Mouse (Mus musculus) frontal cortex, postnatal 10 days (tissue): Measurements from ENCODE around the gene Ninl.

Source experiments
- DNase-seq, 2 experiments: peaks; one replicate each; pipeline ENCODE4 v3.0.0; 2022; ENCODE audit warnings: low spot score in 2 of 2, mixed read lengths in 1 of 2

The Ninl gene

DNA sequence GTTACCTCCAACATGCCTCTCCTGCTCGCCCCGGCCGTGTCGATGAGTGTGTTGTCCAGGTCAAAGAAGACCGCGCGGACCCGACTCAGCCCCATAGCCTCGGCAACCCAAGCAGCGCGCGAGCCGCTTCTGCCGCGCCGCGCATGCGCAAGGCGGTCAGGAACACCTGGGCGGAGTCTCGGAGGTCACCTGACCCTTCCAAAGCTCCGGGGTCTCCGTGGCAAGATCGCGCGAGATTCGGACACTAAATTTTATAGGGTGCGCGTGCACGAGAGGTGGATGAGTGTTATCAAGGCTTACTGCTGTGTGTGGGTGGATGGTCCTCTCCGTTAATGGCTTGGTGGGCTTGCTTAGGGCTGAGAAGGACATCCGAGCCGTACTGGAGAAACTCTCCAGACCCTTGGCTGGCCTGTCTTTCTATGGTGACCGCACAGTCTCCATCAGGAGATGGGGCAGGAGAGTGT, at the start of gene Ninl, which contains the start of gene Nanp:
TSS of gene Ninl (minus strand) at position 151 of the 464 bp plus-strand sequence.
TSS of gene Nanp (minus strand) at position 167 of the 464 bp plus-strand sequence.
- peak; percentile 91 to 92 for DNase-seq

GRCm38 (mm10) chr2:151056637-151057036, 17.5 kb upstream of the Ninl start:
- no peak for DNase-seq

DNA sequence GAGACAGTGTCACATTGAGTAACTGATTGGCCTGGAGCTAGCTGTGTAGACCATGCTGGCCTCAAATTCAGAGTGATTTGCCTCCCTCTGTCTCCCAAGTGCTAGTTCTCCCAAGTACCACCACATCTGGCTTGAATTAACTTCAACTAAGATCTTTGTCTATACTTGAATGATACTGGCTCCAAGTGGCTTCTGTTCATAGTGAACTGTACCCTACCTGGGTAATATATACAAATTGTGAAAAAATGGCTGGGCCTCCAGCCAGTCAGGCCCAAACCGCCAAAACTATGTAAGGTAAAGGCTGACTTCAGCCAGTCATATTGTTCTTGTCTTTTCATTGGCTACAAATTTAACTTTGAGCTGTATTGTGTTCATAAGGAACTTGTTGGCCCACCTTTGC, 1.2 kb upstream of the Ninl start:
- DNase-seq: no peak

DNA sequence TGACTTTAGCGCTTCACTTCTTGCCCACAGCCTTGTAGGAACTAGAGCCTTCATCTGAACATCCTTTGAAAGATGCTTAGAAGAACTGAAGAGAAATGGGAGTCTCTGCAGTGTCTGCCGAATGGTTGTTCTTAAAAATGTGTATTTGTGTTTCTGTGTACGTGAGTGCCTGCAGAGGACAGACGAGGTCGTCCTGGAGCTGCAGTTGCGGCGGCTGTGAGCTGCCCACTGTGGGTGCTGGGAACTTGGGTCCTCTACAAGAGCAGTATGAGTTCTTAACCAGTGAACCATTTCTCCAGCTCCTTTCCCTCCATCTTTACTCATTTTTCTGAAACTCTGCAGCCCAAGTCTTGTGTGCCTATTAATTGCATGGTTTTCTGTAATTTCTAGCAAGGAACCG, 544 bp upstream of the Ninl start:
- no peak for DNase-seq

DNA sequence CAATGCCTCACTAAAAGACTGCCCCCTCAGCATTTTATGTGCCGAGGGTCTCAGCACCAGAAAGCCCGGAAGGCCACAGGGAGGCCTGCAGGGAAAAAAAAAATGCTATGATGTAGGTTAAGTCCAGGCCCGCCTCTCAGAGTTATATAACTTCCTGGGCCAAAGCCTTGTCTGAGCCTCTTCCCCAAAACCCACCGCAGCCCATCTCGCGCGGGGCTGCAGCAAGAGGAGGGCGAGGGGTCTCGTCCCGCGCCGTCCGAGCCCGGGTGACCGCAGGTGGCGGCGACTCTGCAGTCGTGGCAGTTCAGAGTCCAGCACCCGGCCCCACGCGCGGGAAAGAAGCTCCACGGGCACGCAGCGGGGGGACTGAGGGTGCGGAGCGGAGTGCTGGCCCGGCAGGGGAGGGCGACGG, 365 bp downstream of the Ninl start:
- DNase-seq: no peak

- DNase-seq: no peak
These were observed 1.2 kb downstream of the Ninl start for GRCm38 (mm10) chr2:151037876-151038552.

GRCm38 (mm10) chr2:151037292-151037691, 1.9 kb downstream of the Ninl start:
- no peak for DNase-seq

- DNase-seq: no peak
These were observed 2.5 kb downstream of the Ninl start for GRCm38 (mm10) chr2:151036721-151037120.

GRCm38 (mm10) chr2:151034435-151034834, 4.7 kb downstream of the Ninl start:
- no peak for DNase-seq

- DNase-seq: no peak
These were observed 18.0 kb downstream of the Ninl start for GRCm38 (mm10) chr2:151021158-151021557.

- no peak for DNase-seq
These were observed 23.9 kb downstream of the Ninl start for GRCm38 (mm10) chr2:151015316-151015715.

DNA sequence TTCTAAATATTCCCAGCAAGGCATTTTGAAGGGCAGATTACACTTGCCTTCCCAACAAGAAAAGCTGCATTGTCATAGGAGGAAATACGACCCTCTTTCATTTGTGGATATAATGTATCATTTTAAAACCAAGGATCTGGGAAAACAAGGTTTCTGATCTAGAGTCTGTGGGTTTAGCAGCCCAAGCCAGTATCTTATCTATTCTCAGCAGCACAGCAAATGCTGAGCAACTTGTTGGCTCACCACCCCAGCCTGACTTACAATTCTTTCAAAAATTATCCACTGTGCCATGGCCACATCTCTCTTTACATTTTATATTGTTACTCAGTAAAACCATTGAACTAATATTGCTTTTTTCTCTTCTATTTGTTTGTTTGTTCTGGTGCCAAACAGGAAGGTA, 27.9 kb downstream of the Ninl start:
- no peak for DNase-seq

DNA sequence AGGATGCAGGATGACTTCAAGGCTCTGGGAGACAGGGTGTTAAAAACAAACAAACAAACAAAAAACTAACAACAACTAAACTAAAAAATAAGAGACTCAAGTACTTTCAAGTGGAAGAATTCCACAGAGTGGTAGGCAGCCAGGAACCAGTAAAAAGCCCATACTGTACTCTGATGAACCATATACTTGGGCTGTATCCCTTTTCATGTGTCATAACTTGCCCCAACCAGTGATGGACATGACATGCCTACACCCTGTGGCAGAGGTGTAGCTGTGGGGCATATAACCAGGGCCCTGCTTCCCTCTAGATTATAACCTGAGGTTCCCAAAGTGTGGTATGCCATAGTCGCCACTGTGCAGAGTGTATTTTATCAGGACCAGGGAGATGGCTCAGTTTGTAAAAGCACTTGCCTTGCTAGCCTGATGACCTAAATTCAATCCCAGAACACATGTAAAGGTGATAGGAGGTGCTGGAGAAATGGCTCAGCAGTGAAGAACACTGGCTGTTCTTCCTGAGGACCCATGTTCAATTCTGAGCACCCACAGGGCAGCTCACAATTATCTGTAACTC, 29.6 kb downstream of the Ninl start:
- no peak for DNase-seq

DNA sequence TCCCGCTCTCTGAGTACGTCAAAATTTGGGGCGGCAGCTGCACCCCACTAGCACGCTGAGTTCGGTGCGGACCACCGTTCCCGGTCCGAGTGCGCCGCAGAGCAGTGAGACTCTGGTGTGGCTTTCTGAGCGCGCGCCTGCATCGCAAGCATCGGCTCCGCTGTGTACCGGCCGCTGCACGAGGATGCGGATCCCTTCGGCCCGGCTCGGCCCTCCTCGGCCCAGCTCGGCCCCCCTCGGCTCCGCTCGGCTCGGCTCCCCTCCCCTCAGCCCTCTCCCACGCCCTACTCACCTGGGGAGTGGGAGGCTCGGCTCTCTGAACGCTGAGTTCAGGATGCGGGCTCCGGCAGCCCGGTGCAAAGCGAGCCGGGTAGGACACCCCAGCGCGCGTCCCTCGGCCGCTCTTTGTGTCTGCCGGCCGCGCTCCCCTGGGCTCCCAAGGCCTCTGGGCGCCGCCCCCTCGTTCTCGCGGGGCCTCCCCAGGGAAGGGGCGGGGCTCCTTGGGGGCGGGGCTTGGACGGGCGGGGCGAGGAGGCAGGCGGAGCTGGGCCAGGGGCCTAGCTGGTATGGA, 30.2 kb downstream of the Ninl start:
- DNase-seq: peak; percentile 68 to 79

- DNase-seq: no peak
These were observed 30.7 kb downstream of the Ninl start for GRCm38 (mm10) chr2:151008517-151008932.

GRCm38 (mm10) chr2:151008006-151008405, 31.2 kb downstream of the Ninl start:
- DNase-seq: no peak

DNA sequence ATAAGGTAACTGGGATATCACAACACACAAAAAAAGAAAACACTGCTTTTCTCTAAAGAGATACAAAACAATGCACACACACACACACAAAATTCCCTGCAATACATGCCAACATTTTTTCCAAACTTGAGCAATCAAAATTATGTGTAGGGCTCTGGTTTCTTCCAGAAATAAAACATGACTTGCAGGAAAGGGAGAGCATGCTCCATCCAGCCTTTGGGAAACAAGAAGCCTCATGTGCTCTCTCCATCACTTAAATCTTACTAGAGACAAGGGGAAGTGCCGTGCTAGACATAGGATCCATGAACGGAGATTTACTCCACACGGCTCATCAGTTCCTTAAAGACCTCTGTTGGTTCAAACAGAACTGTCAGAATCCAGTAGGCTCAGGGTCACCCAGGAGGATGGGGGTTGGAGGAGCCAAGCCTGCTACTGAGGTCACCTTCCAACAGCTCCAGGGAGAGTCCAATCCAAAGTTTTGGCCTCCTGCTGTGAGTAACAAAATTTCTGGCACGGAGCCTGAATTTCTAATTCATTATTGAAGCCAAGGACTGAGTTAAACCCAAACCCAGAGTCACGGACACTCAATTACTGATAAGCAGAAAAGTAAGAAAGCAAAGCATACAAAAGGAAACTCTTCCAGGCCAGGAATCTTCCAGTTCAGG, 32.8 kb downstream of the Ninl start:
- DNase-seq: no peak

GRCm38 (mm10) chr2:151004390-151004789, 34.8 kb downstream of the Ninl start:
- DNase-seq: no peak

GRCm38 (mm10) chr2:151003796-151004195, 35.4 kb downstream of the Ninl start:
- no peak for DNase-seq

DNA sequence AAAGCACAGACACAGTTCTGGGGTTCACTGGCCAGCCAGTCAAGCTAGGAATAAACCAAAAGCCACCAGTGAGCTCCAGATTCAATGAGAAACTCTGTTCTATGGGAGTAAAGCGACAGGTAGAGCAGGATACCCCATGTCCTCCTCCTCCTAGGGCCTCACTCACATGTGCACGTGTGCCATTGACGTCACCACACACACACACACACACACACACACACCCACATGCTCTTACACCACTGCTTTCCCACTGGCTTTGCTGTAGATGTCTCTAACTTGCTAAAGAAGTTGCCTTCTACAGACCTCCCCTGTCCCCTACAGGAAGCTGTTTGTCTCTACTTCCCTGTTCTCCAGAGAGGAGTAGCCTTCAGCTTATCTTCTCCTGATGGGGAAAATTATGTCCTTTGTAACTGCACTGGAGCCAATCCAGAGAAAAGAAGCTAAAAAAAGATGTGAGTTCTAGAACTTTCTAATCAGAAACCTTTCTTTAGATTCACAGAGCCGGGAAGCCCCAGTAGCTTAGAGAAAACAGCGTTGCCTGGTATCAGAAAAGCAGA, 37.5 kb downstream of the Ninl start:
- no peak for DNase-seq

DNA sequence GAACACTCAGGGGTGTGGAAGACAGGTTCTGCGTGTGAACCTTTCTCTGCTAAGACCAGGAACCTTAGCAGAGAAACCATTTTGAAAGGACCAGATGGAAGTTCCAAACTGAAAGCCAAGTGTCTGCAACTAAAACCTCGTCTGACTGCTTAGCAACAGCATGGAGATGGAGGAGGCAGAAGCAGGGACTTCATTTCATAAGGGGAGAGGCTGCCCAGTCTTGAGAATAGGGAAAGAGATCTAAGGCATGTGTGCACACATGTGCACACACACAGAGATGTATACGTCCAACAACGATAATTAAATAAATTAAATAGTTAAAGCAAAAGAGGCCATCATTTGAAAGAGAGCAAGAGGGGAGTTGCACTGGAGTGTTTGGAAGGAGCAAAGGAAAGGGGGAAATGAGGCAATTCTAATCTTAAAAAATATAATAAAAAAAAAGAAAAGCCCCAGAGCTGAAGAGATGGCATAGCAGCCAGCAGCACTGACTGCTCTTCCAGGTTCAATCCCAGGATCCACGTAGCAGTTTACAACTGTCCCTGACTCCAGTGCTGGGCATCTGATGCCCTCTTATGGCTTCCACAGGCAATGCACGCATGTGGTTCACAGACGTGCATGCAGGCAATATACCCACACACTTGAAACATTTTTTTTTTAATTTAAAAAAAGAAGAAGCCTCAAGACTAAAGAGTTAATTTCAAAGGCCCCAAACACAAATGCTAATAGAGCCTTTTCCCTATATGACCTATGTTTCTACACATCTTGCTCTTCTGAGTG, 38.6 kb downstream of the Ninl start:
- peak; percentile 34 to 58 for DNase-seq
